Mouse (Mus musculus) naive thymus-derived CD4-positive, alpha-beta T cell, adult 2 months (primary cell): ENCODE data around the gene Gm21852.
"Not testable (repeated sequence)": the region's sequence is repeated elsewhere in the genome, so short reads cannot be mapped to it uniquely, and the experiment has no call there.

ENCODE experiments used
- DNase-seq: peaks from one replicate; pipeline ENCODE4 v3.0.0-alpha.2; 2011; ENCODE audit warnings: low read depth

Gm21852 gene

DNA sequence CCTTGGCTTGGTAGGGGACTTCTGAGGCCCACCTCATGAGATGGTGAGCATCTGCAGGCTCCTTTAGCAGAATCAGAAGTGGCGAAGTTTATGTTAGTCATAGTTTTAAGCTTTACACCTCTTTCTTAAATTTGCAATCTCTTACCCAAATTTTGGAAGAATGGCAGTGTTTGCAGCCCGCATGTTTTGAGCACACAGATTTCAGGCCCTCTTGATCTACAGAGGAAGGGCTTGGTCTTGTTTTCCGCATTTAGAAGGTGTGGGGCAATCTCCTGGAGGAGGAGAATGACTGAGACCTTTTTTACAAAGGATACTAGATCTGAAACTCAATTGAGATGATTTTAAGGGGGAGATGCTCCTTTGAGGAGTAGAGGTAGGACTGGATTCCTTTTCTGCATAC lies at the start of gene Gm21852:
Gene Gm21852, minus strand, starts transcription at position 101 of the 400 bp plus-strand sequence.
- not testable (repeated sequence) for DNase-seq
